Mouse (Mus musculus) R1 (cell line): ENCODE results near the gene Atg10.

Source experiments
- DNase-seq: peaks from one replicate; pipeline ENCODE4 v3.0.0-alpha.2; 2018; ENCODE audit warnings: low read depth, low spot score

Gene Atg10

DNA sequence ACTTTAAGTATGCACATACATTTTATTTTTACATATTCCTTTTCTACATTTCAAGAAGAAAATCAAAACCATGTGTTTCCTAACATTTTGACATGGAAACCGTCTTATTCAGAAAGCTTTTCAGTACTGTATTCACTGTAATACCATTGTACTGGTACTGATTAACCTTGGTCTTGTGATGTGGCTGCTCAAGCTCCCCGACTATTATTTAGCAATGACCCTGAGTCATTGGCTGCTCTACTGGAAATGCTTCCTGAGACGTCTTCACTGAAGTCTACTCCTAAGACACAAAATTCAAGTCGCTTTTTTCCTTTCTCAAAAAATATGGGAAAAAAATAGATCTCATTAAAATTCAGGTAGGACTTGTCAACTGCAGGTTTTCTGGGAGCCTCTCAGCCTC, 105.6 kb downstream of the Atg10 start:
- no peak for DNase-seq

GRCm38 (mm10) chr13:91114880-91115279, 108.9 kb downstream of the Atg10 start:
- DNase-seq: no peak

- DNase-seq: no peak
Measured at GRCm38 (mm10) chr13:91107308-91107946, 116.3 kb downstream of the Atg10 start.

GRCm38 (mm10) chr13:91102238-91102637, 121.5 kb downstream of the Atg10 start:
- no peak for DNase-seq

GRCm38 (mm10) chr13:91100417-91100816, 123.4 kb downstream of the Atg10 start:
- DNase-seq: no peak

DNA sequence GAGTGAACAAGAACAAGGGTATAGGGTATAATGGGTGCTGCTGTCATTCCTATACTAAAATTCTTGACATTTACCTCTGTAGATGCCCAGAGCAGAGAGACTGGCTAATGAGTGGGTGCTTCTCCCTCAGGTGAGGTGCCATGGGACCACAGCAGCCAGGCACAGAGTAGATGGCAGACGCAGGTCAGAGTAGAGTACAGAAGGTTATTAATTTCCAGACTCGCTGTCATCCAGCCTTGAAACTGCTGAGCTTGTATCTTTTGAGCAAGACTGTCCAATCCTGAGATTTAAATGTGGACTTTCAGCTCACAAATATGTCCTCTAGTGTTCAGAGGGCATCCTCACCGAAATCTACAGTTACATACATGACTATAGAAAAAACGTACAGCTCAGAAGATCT, 128.9 kb downstream of the Atg10 start:
- no peak for DNase-seq

- peak; percentile 28 for DNase-seq
Measured at GRCm38 (mm10) chr13:91094196-91094595, 129.6 kb downstream of the Atg10 start.

DNA sequence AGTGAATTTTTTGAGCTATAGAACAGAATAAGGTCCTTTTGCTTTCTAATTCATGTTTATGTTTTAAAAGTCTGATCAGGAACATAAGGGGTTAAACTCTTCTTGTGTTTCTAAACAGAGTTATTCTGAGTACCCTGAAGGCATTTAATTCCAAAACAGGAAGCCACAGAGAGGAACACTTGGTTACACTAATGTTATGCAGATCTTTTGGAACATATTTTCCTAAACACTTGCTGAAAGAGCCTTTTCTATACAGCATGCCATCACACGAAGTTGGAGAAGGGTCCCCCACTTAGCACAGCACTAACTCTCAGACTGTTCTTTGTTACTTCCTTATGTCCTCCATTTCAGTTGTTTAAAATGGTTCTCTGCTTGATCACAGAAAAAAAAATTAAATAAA, 130.2 kb downstream of the Atg10 start:
- DNase-seq: peak; percentile 5

- peak; percentile 47 for DNase-seq
Measured at GRCm38 (mm10) chr13:91093162-91093561, 130.6 kb downstream of the Atg10 start.

- DNase-seq: no peak
Measured at GRCm38 (mm10) chr13:91091731-91092190, 132.0 kb downstream of the Atg10 start.

GRCm38 (mm10) chr13:91090861-91091730, 132.7 kb downstream of the Atg10 start:
- no peak for DNase-seq

DNA sequence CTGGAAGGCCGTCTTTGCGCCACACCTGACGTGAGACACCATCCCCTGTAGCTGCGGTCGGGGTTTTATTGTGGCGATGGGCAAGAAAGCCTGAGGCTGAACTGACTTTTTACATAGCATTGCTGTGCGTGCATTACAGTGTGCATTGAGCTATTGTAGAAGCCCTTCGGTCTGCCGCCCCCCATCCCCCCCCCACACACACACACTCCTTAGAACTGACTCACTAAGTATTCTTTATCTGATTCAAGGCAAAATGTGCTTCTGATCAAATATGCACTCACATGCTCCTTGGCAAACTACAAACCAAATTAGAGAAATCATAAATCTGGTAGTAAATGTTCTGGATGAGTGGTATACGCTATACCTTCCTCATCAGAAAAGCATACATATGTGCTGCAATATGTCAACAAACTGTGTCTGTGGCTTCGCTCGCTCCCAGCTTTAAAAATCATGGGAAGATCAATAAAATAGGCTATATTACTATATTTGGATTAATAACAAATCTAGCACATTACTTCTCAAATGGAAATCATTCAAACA, 137.3 kb downstream of the Atg10 start:
- DNase-seq: no peak

GRCm38 (mm10) chr13:91072351-91072750, 151.4 kb downstream of the Atg10 start:
- no peak for DNase-seq

- DNase-seq: no peak
Measured at GRCm38 (mm10) chr13:91060871-91061270, 162.9 kb downstream of the Atg10 start.

- DNase-seq: no peak
Measured at GRCm38 (mm10) chr13:91048171-91048570, 175.6 kb downstream of the Atg10 start.

GRCm38 (mm10) chr13:91046851-91047250, 176.9 kb downstream of the Atg10 start:
- DNase-seq: no peak

DNA sequence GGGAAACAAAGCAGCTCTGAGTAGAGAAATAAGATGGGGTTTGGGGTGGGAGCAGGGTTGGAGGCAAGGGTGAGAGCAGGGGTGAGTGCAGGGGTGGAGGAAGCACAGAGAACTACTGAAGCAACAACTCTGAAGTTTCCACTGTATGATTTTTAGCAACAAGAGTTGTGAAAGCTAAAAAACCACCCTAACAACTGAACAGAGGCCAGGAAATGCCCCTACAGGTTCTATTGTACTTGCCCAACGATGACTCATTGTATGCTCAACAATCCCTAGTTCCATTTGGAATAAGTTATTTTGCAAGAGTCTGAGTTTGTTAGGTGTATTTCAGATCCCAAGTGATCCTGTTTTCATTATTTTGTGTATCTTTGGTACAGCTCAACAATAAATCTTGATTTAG, 182.5 kb downstream of the Atg10 start:
- no peak for DNase-seq

DNA sequence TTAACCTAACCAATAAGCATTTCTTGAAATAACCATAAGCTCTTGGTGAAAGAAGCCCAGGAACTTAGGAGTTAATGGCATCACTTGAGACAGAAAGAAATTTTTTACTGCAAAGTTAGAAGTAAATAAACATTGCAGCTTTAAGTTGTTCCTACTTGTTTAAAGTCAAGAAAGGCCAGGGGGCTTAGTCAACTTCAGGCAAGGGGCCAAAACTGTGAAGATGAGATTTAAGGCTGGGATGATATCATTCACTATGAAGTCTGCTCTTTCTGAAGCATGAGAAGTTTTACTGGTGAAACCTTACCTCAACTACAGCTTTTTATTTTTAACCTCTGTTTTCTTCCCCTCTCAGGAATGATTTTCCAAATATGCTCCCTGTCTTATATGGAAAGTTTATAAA, 183.3 kb downstream of the Atg10 start:
- DNase-seq: no peak

DNA sequence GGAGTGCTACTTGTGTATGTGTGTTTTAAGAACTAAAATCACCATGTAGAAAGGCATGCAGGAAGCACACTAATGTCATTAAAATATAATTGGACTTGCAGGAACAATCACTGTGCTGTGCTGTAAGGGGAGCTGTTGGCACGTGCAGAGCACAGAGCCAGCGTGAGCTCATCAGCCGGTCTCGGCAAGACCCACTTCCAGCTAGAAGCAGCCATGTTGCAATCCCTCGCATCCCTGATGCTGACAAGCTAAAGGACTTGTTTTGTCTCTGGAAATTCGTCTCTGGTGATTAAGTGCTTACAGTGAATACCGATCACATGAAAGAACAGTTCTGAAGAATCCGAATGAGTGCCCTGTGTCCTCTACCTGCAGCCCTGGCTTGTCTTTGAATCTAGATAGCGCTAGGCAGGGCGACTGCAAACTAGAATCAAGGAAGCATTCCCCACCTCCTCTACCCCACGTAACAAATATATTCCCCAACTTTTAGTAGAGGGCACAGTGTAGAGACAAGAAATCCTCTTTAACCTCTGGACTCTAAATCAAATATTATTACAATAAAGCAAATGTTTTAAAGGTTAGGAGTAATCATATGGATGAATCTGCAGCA, 184.5 kb downstream of the Atg10 start:
- peak; percentile 11 for DNase-seq

GRCm38 (mm10) chr13:91038636-91039035, 185.1 kb downstream of the Atg10 start:
- no peak for DNase-seq

DNA sequence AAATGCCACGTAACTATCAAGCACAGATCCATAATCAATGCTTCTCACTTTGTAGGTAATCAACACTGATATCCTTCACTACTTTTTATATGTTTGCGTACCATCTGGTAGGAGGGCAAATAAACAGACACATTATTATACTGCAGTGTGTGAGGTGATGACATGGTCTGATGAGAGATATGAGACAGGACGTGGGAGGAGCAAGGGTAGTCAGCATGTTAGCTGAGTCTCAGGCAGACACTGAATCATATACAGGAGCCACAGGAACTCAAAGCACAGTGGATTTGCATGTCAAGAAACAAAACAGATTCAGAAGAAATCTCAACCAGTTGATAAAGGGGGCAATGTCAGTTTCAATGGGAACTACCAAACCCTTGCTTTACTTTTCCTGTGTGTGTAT, 185.7 kb downstream of the Atg10 start:
- no peak for DNase-seq

- no peak for DNase-seq
Measured at GRCm38 (mm10) chr13:91037405-91037804, 186.4 kb downstream of the Atg10 start.
